Mouse (Mus musculus): ENCODE results near the gene Lrrc1. TPM values are rescaled to one million over a fixed set of nuclear protein-coding genes. Genes with fewer than 3 reads are reported as not detected.
A peak's percentile ranks its signal among the peaks of the same experiment; 100 is the strongest.

The Lrrc1 gene
- total and polyA plus RNA-seq, 2 experiments from 2014 or later: 7.4 to 19.8 TPM

DNA sequence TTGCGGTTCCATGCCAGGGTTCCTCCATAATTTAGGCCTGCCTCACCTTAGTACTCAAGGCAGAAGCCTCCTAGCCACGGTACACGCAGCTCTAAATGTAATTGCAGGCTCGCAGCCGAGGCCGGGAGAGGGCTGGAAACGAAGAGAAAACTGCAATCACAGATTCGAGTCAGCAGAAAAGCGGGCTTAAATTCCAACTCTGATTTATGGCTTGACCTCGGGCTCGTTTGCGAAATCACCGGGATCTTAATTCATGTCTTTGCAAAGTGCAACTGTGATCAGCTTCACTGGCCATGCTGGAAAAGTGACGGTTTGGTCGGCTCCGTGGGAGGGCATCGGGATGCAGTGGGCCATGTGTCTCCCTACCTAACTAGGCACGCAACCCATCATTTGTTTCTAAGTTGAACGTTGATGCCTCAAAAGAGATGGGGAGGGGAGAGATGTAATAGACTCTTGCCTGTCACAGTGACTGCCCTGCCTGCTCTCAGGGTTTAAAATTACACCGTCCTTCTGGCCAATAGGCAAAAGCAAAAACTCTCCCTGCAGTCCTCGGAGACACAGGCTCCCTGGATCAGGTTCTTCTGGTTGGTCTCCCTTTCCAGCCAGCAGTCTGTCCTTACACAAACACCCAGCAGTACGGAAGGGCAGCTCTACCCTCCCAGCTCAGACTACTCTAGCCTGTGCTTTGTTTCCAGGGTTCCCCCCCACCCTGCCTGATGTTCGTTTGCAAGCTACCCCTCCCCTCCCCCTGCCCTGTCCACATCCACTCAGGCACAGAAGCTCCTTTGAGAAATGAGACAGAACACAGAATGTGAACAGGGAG is 117.2 kb downstream of the Lrrc1 start:
- Histone ChIP-seq H3K27ac (no peak overlapping the region), H3K9ac (replicated peaks; ENCODE audit: low read length) (no peak overlapping the region), H3K4me3 (ENCODE audit: low read length) (no peak overlapping the region), H3K4me2 (ENCODE audit: low read depth, low read length) (peak overlapping the region; percentile 39), H3K27me3 (ENCODE audit: insufficient read depth, low read length) (no peaks in the 10 kb centered on the region), H3K9me3 (ENCODE audit: low read length) (no peaks in the 10 kb centered on the region), H3K4me1 (ENCODE audit: insufficient read depth, low read length) (peaks cover 5% of the 10 kb centered on the region; the same call in 1 of the 2 replicates), H3K36me3 (ENCODE audit: insufficient read depth, low read length) (no peaks in the 10 kb centered on the region; the same call in 1 of the 2 replicates)
- ATAC-seq: peak; percentile 45
- TF ChIP-seq CTCF (IDR thresholded peaks at IDR 0.05; ENCODE audit: low read depth): no peak
- peak; percentile 35 for DNase-seq (ENCODE audit: low spot score)
- WGBS: 35% methylated on average over 23 of the region's 23 CpGs

DNA sequence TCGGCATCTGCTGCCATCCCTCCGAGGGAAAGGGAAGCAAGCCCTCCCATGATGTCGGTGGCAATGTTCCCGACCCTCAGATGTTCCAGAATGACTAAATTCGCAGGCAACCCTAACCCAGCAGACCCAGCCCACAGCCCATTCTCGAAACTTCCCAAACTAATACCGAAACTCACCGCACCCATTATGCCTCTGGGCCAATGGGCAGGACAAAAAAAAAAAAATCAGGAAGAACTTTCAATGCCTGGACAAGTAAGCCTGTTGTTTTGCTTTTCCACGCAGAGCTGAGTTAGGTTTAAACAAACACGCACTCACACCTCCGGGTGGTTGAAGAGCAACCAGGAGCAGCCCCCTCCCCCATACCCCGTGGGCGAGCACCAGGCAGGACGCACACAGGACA is 118.6 kb downstream of the Lrrc1 start:
- H3K36me3 ChIP-seq (ENCODE audit: insufficient read depth, low read length): no peaks in the 10 kb centered on the region

DNA sequence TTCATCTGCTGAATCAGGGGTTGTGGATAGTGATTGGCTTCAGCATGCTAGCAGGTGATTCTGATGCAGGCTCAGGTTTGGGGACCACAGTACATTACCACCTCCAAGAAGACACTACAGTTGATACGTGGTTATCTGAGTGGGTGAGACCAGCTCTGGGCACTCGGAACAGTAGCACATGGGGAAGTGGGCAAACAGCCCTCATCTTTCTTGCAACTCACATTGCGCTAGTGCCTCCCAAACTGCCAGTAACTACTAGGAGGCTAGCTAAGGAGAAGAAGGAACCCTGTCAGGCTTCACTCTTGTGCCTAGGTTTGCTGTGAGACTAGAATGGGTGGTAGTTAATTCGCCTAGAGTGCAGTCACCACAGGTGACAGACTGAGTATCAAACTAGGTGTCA is 119.1 kb downstream of the Lrrc1 start:
- DNase-seq (ENCODE audit: low spot score): no peak
- WGBS: 95% methylated on average over 4 of the region's 4 CpGs
- no peak overlapping the region for H3K27ac ChIP-seq
- H3K4me2 ChIP-seq (ENCODE audit: low read depth, low read length): no peak overlapping the region
- H3K36me3 ChIP-seq (ENCODE audit: insufficient read depth, low read length): no peaks in the 10 kb centered on the region
- no peak for ATAC-seq
- peaks cover 5% of the 10 kb centered on the region; the same call in 1 of the 2 replicates for H3K4me1 ChIP-seq (ENCODE audit: insufficient read depth, low read length)
- H3K9me3 ChIP-seq (ENCODE audit: low read length): no peaks in the 10 kb centered on the region
- H3K27me3 ChIP-seq (ENCODE audit: insufficient read depth, low read length): no peaks in the 10 kb centered on the region
- no peak overlapping the region for H3K9ac ChIP-seq (replicated peaks; ENCODE audit: low read length)
- H3K4me3 ChIP-seq (ENCODE audit: low read length): no peak overlapping the region
- TF ChIP-seq CTCF (IDR thresholded peaks at IDR 0.05; ENCODE audit: low read depth): no peak

More for the DNA sequence above, 118.6 kb downstream of the Lrrc1 start:
- Histone ChIP-seq H3K9ac (replicated peaks; ENCODE audit: low read length) (no peak overlapping the region), H3K9me3 (ENCODE audit: low read length) (no peaks in the 10 kb centered on the region), H3K4me2 (ENCODE audit: low read depth, low read length) (no peak overlapping the region), H3K4me3 (ENCODE audit: low read length) (no peak overlapping the region), H3K4me1 (ENCODE audit: insufficient read depth, low read length) (peaks cover 5% of the 10 kb centered on the region; the same call in 1 of the 2 replicates), H3K27me3 (ENCODE audit: insufficient read depth, low read length) (no peaks in the 10 kb centered on the region), H3K27ac (no peak overlapping the region)
- TF ChIP-seq CTCF (IDR thresholded peaks at IDR 0.05; ENCODE audit: low read depth): no peak
- ATAC-seq (no peak), DNase-seq (ENCODE audit: low spot score) (no peak)
- WGBS: 67% methylated on average over 14 of the region's 14 CpGs

DNA sequence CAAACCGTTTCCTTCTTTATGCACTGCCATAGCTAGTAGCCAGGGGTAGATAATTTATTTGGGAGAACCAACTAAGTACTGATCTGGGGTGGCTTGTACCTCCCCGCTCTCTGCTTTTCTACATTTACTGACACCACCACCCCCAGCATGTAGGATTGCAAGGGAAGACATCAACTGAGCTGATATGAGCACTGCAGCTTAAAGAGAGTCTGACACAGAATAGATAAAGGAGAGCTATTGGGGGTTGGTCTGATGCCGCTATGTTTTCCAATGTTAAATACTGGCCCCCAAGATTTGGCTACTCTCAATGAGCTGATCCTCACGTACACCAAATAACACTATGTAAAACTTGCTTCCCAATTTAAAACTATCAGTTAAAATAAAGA is 124.5 kb downstream of the Lrrc1 start:
- H3K36me3 ChIP-seq (ENCODE audit: insufficient read depth, low read length): no peaks in the 10 kb centered on the region
- H3K9me3 ChIP-seq (ENCODE audit: low read length): no peaks in the 10 kb centered on the region
- ATAC-seq: no peak
- no peak for TF ChIP-seq CTCF (IDR thresholded peaks at IDR 0.05; ENCODE audit: low read depth)
- no peak overlapping the region for H3K27ac ChIP-seq
- no peak for DNase-seq (ENCODE audit: low spot score)
- H3K4me3 ChIP-seq (ENCODE audit: low read length): no peak overlapping the region
- H3K4me1 ChIP-seq (ENCODE audit: insufficient read depth, low read length): no peaks in the 10 kb centered on the region
- 94% methylated on average over 4 of the region's 4 CpGs for WGBS
- H3K27me3 ChIP-seq (ENCODE audit: insufficient read depth, low read length): no peaks in the 10 kb centered on the region
- no peak overlapping the region for H3K4me2 ChIP-seq (ENCODE audit: low read depth, low read length)
- no peak overlapping the region for H3K9ac ChIP-seq (replicated peaks; ENCODE audit: low read length)

DNA sequence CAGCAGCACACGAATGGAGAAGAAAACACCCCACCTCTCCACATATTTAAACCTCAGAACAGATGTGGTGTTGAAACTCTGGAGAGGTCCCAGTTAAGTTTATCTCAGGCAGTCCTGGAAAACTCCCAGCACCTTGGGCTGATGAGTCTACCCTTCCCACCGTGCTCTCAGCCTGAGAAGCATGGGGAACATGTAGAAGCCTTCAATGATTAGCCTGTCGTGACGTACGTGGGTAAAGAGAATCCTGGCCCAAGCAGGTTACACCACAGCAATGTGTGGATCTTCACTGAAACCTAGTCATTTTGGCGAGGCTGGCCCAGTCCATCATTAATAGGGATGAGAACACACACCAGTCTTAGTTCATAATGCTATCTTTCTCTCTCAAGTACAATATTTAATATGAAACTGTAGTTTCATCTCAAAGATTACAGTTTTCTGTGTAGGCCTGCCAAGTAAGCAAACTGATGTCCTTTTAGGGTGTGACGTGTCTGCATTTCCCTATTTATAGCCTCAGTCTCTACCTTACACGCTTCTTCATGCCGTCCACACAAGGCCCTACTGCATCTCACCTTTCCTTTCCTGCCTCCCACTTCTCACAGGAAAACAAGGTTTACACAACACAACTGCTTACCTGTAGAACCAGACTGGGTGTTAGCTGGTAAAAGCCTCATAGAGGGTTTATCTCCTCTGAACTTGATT is 125.0 kb downstream of the Lrrc1 start:
- ATAC-seq: no peak

DNA sequence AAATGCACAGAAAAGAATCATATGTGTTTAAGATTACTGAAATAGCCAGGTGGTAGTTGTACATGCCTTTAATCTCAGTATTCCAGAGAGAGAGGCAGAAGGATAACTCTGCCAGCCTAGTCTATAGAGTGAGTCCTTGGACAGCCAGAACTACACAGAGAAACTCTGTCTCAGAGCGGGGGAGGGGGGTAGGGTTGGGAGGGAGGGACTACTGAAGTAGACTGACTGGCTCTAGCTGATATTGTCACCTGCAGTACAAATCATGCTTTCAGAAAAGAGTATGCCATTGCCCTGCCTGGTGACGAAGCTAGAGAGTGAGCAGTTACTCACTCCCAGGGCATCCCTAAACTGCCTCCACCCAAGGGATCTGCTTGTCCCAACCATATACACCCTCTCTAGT is 125.9 kb downstream of the Lrrc1 start:
- no peak overlapping the region for H3K27ac ChIP-seq
- no peak for DNase-seq (ENCODE audit: low spot score)
- ATAC-seq: no peak
- H3K9ac ChIP-seq (replicated peaks; ENCODE audit: low read length): no peak overlapping the region
- H3K27me3 ChIP-seq (ENCODE audit: insufficient read depth, low read length): no peaks in the 10 kb centered on the region
- 89% methylated on average over 2 of the region's 2 CpGs for WGBS
- no peaks in the 10 kb centered on the region for H3K36me3 ChIP-seq (ENCODE audit: insufficient read depth, low read length)
- TF ChIP-seq CTCF (IDR thresholded peaks at IDR 0.05; ENCODE audit: low read depth): no peak
- H3K4me3 ChIP-seq (ENCODE audit: low read length): no peak overlapping the region
- H3K9me3 ChIP-seq (ENCODE audit: low read length): no peaks in the 10 kb centered on the region
- H3K4me2 ChIP-seq (ENCODE audit: low read depth, low read length): no peak overlapping the region
- no peaks in the 10 kb centered on the region for H3K4me1 ChIP-seq (ENCODE audit: insufficient read depth, low read length)

More for the DNA sequence above, 125.0 kb downstream of the Lrrc1 start:
- Histone ChIP-seq H3K36me3 (ENCODE audit: insufficient read depth, low read length) (no peaks in the 10 kb centered on the region), H3K27ac (no peak overlapping the region), H3K9ac (replicated peaks; ENCODE audit: low read length) (no peak overlapping the region), H3K9me3 (ENCODE audit: low read length) (no peaks in the 10 kb centered on the region), H3K4me3 (ENCODE audit: low read length) (no peak overlapping the region), H3K27me3 (ENCODE audit: insufficient read depth, low read length) (no peaks in the 10 kb centered on the region), H3K4me1 (ENCODE audit: insufficient read depth, low read length) (no peaks in the 10 kb centered on the region), H3K4me2 (ENCODE audit: low read depth, low read length) (no peak overlapping the region)
- DNase-seq (ENCODE audit: low spot score): no peak
- 89% methylated on average over 9 of the region's 9 CpGs for WGBS
- TF ChIP-seq CTCF (IDR thresholded peaks at IDR 0.05; ENCODE audit: low read depth): no peak
